Mouse (Mus musculus) hindbrain, embryonic 14.5 days (tissue): ENCODE data around the gene Unc5b. TPM values are rescaled to one million over a fixed set of nuclear protein-coding genes. Genes with fewer than 3 reads are reported as not detected.

ENCODE experiments used
- ATAC-seq: fragments of 200-750 bp; cut with Nextera tagmentation; 2 replicates; pipeline ENCODE4 v1.8.0; 2017; ENCODE audit warnings: moderate number of reproducible peaks, mild to moderate bottlenecking, moderate TSS enrichment, moderate library complexity; ENCODE audit not compliant: low FRiP score
- DNase-seq: peaks from one replicate; pipeline ENCODE4 v3.0.0-alpha.2; 2015; ENCODE audit warnings: low spot score
- H3K27ac ChIP-seq: fragments of 300-500 bp; sonication (generic); 2 replicates; pipeline ENCODE4 v1.5.1; 2014; ENCODE audit warnings: mild to moderate bottlenecking, moderate library complexity
- H3K27me3 ChIP-seq: fragments of 300-500 bp; sonication (generic); 2 replicates; pipeline ENCODE4 v1.6.1; 2014; ENCODE audit warnings: mild to moderate bottlenecking, low read length, mixed read lengths; ENCODE audit not compliant: control insufficient read depth, insufficient read depth
- H3K36me3 ChIP-seq: fragments of 300-500 bp; sonication (generic); replicated peaks from 2 replicates; pipeline ENCODE4 v1.6.1; 2014; ENCODE audit not compliant: control insufficient read depth, insufficient read depth
- H3K4me1 ChIP-seq: fragments of 300-500 bp; sonication (generic); replicated peaks from 2 replicates; pipeline ENCODE4 v1.6.1; 2014; ENCODE audit warnings: antibody characterized with exemption, low read length, mixed read lengths; ENCODE audit not compliant: control insufficient read depth, insufficient read depth
- H3K4me2 ChIP-seq: fragments of 300-500 bp; sonication (generic); replicated peaks from 2 replicates; pipeline ENCODE4 v1.6.1; 2014; ENCODE audit warnings: mild to moderate bottlenecking, moderate library complexity
- H3K4me3 ChIP-seq: fragments of 300-500 bp; sonication (generic); replicated peaks from 2 replicates; pipeline ENCODE4 v1.5.1; 2014; ENCODE audit warnings: mild to moderate bottlenecking, low read length
- H3K9ac ChIP-seq: fragments of 300-500 bp; sonication (generic); 2 replicates; pipeline ENCODE4 v1.6.1; 2014
- H3K9me3 ChIP-seq: fragments of 300-500 bp; sonication (generic); 2 replicates; pipeline ENCODE4 v1.6.1; 2016; ENCODE audit warnings: low read length; ENCODE audit not compliant: control insufficient read depth
- WGBS: fragments of 180-500 bp; shearing (Covaris S2); extraction: QIAGEN DNeasy Blood & Tissue Kit; methylation state at CpG from one replicate; pipeline ENCODE4 v1.1.7; 2014; 5-methylcytosine and 5-hydroxymethylcytosine counted together
- polyA plus RNA-seq: library from polyadenylated mRNA; unstranded; fragments of >200 nt; fragmentation: Nextera tagmentation; extraction: Ambion mirVana; gene quantifications from 2 replicates; pipeline ENCODE4 v1.2.1, GENCODE M21; 2014

Unc5b gene
- polyA plus RNA-seq, 1 experiment from 2014 or later = 2.9 TPM

DNA sequence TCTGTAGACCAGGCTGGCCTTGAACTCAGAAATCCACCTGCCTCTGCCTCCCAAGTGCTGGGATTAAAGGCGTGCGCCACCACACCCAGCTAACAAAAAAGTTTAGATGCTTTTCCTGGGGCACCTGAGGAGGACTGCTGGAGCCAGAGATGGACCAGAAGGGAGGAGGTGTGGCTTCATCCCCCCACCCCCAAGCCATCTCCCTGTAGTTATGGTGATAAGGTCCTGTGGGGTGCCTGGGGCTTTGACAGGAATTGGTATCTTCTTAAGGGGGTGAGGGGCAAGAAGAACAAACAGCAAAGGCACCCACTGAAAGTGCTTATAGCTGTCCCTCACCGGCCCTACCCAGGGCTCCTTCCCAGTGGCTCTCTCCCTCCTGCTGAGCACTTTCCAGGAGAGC lies 104.5 kb downstream of the Unc5b start:
- ATAC-seq (no peak), DNase-seq (no peak)
- no peak overlapping the region for H3K9ac ChIP-seq
- H3K9me3 ChIP-seq = no peaks in the 10 kb centered on the region
- no peak overlapping the region for H3K27ac ChIP-seq
- 64% methylated on average over 3 of the region's 3 CpGs for WGBS
- H3K4me3 ChIP-seq = no peak overlapping the region
- H3K36me3 ChIP-seq = peaks cover 6% of the 10 kb centered on the region; the same call in 1 of the 2 replicates
- no peak overlapping the region for H3K4me2 ChIP-seq
- no peaks in the 10 kb centered on the region for H3K27me3 ChIP-seq
- H3K4me1 ChIP-seq = peaks cover 8% of the 10 kb centered on the region; the same call in 1 of the 2 replicates

DNA sequence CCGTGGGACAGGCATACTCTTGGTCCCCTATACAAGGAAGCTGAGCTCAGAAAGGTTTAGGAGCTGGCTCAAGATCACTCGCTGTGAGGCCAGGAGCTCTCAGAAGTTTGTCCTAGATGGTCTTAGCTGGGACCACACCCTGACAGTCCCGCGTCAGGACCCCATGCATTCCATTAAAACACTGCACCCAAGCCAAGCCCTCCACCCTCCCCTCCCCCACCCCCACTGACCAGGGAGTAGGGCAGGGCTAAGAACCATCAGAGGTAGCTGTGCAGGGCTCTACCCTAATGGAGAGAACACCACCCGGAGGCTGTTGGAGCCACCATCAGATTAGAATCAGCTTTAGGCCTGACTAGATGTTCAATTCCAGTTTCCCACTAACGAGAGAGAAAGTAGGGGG lies 106.9 kb downstream of the Unc5b start:
- DNase-seq (no peak), ATAC-seq (no peak)
- Histone ChIP-seq H3K9me3 (no peaks in the 10 kb centered on the region), H3K9ac (no peak overlapping the region), H3K27me3 (no peaks in the 10 kb centered on the region), H3K27ac (no peak overlapping the region), H3K36me3 (peaks cover 6% of the 10 kb centered on the region; the same call in 1 of the 2 replicates), H3K4me3 (no peak overlapping the region), H3K4me1 (peaks cover 7% of the 10 kb centered on the region; the same call in 1 of the 2 replicates), H3K4me2 (no peak overlapping the region)
- WGBS = 81% methylated on average over 6 of the region's 6 CpGs

DNA sequence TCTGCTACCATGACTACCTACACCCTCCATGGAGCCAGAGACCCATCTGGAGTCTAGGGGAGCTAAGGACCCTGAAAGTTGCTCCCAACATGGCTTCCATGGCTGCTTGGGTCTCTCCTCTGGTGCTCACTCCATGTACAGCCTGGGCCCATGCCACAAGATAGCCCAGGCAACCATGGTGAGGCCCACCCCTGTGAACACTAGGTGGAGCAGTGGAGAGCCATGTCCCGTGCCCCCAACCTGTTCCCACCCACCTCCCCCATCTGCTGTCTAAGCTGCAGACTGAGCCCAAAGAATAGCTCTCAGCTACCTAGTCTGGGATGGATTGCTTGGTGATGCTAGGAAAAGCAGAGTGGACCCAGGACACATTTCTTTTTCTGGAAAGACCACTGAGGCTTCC lies 108.0 kb downstream of the Unc5b start:
- peaks cover 7% of the 10 kb centered on the region; the same call in 1 of the 2 replicates for H3K4me1 ChIP-seq
- H3K9ac ChIP-seq = no peak overlapping the region
- H3K36me3 ChIP-seq = peaks cover 6% of the 10 kb centered on the region; the same call in 1 of the 2 replicates
- H3K27me3 ChIP-seq = no peaks in the 10 kb centered on the region
- H3K9me3 ChIP-seq = no peaks in the 10 kb centered on the region
- H3K27ac ChIP-seq = no peak overlapping the region
- H3K4me3 ChIP-seq = no peak overlapping the region
- no peak for ATAC-seq
- 72% methylated on average over 1 of the region's 1 CpGs for WGBS
- no peak overlapping the region for H3K4me2 ChIP-seq
- no peak for DNase-seq

DNA sequence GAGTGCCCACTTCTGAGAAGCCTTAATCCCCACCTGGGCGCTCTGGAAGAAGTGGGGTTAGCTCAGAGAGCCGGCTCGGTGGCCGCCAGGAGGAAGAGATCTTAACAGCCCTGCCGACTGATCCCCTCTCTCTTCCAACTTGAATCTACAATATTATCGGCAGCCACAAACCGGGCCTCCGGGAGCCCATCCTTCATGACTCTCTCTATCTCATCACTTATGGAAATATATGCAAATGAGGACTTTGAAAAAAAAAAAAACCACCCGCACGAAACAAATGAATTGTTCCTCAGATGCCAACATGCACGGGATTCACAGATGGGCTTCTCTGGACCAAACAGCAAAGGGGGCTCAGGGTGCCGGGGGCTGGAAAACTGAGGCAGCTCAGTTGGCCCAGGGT lies 109.7 kb downstream of the Unc5b start:
- DNase-seq (no peak), ATAC-seq (no peak; the same call in 1 of the 2 replicates)
- peak overlapping the region; percentile 53; the same call in 1 of the 2 replicates for H3K27ac ChIP-seq
- 0 out of 2 replicates have a peak, but pooled peaks cover 7% of the 10 kb centered on the region for H3K4me1 ChIP-seq
- 26% methylated on average over 12 of the region's 12 CpGs for WGBS
- no peaks in the 10 kb centered on the region for H3K27me3 ChIP-seq
- H3K4me3 ChIP-seq = no peak overlapping the region
- 0 out of 2 replicates have a peak overlapping the region, but pooled peaks have one; percentile 0 for H3K4me2 ChIP-seq
- H3K36me3 ChIP-seq = peaks cover 6% of the 10 kb centered on the region; the same call in 1 of the 2 replicates
- H3K9ac ChIP-seq = no peak overlapping the region
- H3K9me3 ChIP-seq = no peaks in the 10 kb centered on the region

DNA sequence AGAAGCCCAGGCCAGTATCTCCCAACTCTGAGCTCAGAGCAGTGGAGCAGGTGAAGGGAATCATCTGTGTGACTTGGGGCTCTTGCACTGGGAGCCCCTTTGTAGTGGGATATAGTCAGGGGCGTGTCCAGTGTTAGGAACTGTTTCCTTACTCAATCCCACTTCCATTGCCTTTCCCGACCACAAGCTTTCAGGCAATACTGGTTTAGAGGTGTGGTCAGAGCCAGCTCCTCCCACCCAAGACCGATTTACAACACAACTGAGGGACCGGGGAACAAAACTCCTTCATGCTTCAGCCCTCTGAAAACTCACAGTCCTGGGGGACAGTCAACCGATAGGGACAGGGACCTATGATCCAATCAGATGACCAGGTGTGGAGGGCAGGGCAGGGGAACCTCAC lies 110.9 kb downstream of the Unc5b start:
- Histone ChIP-seq H3K27me3 (no peaks in the 10 kb centered on the region), H3K4me2 (no peak overlapping the region), H3K4me3 (no peak overlapping the region), H3K4me1 (0 out of 2 replicates have a peak, but pooled peaks cover 7% of the 10 kb centered on the region), H3K27ac (no peak overlapping the region), H3K9me3 (peaks cover under 1% of the 10 kb centered on the region; the same call in 1 of the 2 replicates), H3K36me3 (peaks cover 13% of the 10 kb centered on the region), H3K9ac (no peak overlapping the region)
- ATAC-seq (no peak), DNase-seq (no peak)
- WGBS = 86% methylated on average over 5 of the region's 5 CpGs

DNA sequence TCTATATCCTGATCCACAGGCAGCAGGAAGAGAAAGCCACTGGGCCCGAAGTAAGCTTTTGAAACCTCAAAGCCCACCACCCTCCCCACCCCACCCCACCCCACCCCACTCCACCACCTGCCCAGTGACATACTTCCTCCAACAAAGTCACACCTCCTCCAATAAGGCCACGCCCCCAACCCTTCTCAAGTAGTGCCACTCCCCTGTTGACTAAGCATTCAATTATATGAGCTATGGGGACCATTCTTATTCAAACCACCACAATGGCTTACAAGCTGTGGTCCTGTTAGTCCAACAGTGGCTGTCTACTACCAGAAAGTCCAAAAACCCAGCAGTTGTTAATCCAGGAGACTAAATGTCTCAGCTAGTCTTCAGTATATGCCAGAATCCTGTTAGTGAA lies 112.9 kb downstream of the Unc5b start:
- Histone ChIP-seq H3K27me3 (no peaks in the 10 kb centered on the region), H3K9me3 (peaks cover 14% of the 10 kb centered on the region), H3K4me2 (no peak overlapping the region), H3K9ac (no peak overlapping the region), H3K27ac (no peak overlapping the region), H3K36me3 (peaks cover 16% of the 10 kb centered on the region), H3K4me1 (0 out of 2 replicates have a peak, but pooled peaks cover 7% of the 10 kb centered on the region), H3K4me3 (no peak overlapping the region)
- ATAC-seq (no peak), DNase-seq (no peak)
- 78% methylated on average over 2 of the region's 2 CpGs for WGBS

DNA sequence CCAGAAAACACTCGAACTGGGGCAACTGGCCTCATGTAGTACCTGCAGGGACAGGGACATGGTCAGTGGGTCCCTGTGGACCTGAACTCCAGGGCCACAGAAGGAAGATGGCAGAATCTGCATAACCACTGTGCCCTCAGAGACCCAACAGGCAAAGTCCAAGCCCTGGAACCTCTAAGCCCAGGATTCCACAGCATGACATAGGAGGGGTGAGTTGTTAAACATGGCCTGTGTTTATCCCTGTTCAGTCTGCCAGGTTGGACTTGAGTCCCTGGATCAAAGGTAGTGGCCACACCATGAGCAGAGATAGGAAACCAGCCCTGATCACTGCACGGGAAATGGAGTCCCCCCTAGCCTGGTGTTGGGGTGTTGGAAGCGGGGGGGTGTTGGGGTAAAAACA lies 114.9 kb downstream of the Unc5b start:
- DNase-seq (no peak), ATAC-seq (no peak)
- Histone ChIP-seq H3K4me2 (no peak overlapping the region), H3K9ac (no peak overlapping the region), H3K4me1 (no peaks in the 10 kb centered on the region), H3K9me3 (peaks cover 22% of the 10 kb centered on the region), H3K36me3 (peaks cover 14% of the 10 kb centered on the region), H3K4me3 (no peak overlapping the region), H3K27me3 (no peaks in the 10 kb centered on the region), H3K27ac (no peak overlapping the region)
- 88% methylated on average over 3 of the region's 3 CpGs for WGBS

Other genes with a start within 250 kb of the Unc5b start
- gene Cdh23, start 135.1 kb downstream of the Unc5b start, polyA plus RNA-seq = 6.3 and 6.8 TPM in 2 replicates
- gene Slc29a3, start 78.8 kb downstream of the Unc5b start, polyA plus RNA-seq = 8.4 and 8.9 TPM in 2 replicates